Mouse (Mus musculus) ES-E14 (cell line): ENCODE data around the gene Fcmr.

Source experiments
- HCFC1 ChIP-seq: IDR thresholded peaks from 2 replicates; pipeline ENCODE4 v1.6.1; 2012; ENCODE audit warnings: low read length, inconsistent platforms, borderline replicate concordance; ENCODE audit not compliant: insufficient read depth
- ZC3H11A ChIP-seq: IDR thresholded peaks from 2 replicates; pipeline ENCODE4 v1.6.1; 2012; ENCODE audit warnings: low read depth, mild to moderate bottlenecking, inconsistent platforms, low read length, borderline replicate concordance
- ZNF384 ChIP-seq: IDR thresholded peaks from 2 replicates; pipeline ENCODE4 v1.6.1; 2012; ENCODE audit warnings: low read depth, low read length, inconsistent platforms

DNA sequence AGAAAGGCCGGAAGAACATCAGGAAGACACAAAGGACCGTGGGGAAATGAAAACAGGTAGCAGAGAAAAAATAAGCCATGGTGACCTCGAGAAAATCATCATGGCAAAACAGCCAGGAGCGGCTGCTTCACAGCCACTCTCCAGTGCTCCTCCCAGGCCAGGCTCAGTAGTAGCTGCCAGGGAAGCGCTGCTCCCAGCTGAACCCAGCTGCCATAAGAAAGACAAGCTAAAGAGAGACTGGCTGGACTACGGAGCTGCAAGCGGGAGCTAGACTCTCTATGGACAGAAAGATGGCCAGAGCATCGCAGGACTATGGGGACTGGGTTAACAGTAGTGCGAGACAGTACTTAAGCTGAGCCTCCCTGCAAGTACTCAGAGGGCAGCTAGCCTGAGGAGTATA is 10.7 kb upstream of the Fcmr start:
- TF ChIP-seq HCFC1 (no peak), ZC3H11A (no peak), ZNF384 (no peak)
